ENCODE assay signal across 8 mouse cellular contexts in the genomic region with DNA sequence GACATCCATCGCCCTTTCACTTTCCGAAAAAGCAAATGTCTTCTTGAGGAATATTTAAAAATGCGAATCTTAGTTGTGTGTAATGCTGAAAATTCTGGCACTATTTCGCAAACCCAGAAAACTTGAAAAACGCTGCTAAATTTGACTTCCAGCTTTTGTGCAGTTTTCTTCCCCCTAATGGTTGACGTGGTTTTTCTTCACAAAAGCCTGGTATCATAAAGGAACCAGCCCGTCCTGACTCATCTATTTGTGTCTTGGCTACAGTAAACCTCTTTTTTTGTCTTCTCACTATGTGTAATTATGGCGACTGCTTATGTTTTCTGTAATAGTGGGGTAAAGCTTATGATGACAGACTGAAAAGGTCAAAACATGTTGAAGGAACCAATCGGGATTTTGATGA. TPM values are rescaled to one million over a fixed set of nuclear protein-coding genes. Genes with fewer than 3 reads are reported as not detected.
A peak's percentile ranks its signal among the peaks of the same experiment; 100 is the strongest.
DNase-seq lines count a peak whose midpoint lies in the region; ATAC-seq and TF ChIP-seq lines count a peak whose summit lies in the region.

No protein-coding gene starts in this region.

- 10% methylated on average over 9 of the region's 9 CpGs for WGBS in heart, adult 2 months
- WGBS in hindbrain, embryonic 10.5 days: 29% methylated on average over 9 of the region's 9 CpGs
- WGBS in midbrain, embryonic 13.5 days: 21% methylated on average over 9 of the region's 9 CpGs

- 0 out of 2 replicates have a peak, but pooled peaks cover 1% of the 10 kb centered on the region for H3K79me2 ChIP-seq in heart, adult 2 months (replicated peaks; ENCODE audit: control insufficient read depth, insufficient read depth, low read length)

- H3K36me3 ChIP-seq in heart, adult 2 months (ENCODE audit: control insufficient read depth, insufficient read depth, low read length): peaks cover 2% of the 10 kb centered on the region
- H3K36me3 ChIP-seq in hindbrain, embryonic 10.5 days: no peaks in the 10 kb centered on the region
- H3K36me3 ChIP-seq in midbrain, embryonic 13.5 days: no peaks in the 10 kb centered on the region

- no peak for ATAC-seq in midbrain, embryonic 13.5 days

- TF ChIP-seq EP300 in heart, adult 2 months (IDR thresholded peaks at IDR 0.05; ENCODE audit: insufficient read depth, low read depth, low read length): no peak

- no peak for TF ChIP-seq CTCF in heart, adult 2 months (IDR thresholded peaks at IDR 0.05)

- no peak for TF ChIP-seq POLR2A in heart, adult 2 months (IDR thresholded peaks at IDR 0.05; ENCODE audit: insufficient read depth, low read depth, low read length)

- H3K4me1 ChIP-seq in heart, adult 2 months (ENCODE audit: control insufficient read depth, insufficient read depth, low read length): no peaks in the 10 kb centered on the region; the same call in 1 of the 2 replicates
- H3K4me1 ChIP-seq in hindbrain, embryonic 10.5 days (replicated peaks): peaks cover 41% of the 10 kb centered on the region
- peaks cover 37% of the 10 kb centered on the region for H3K4me1 ChIP-seq in midbrain, embryonic 13.5 days (replicated peaks)

- peak overlapping the region; percentile 88 for H3K4me3 ChIP-seq in heart, adult 2 months
- peak overlapping the region; percentile 77 for H3K4me3 ChIP-seq in hindbrain, embryonic 10.5 days
- peak overlapping the region; percentile 69 for H3K4me3 ChIP-seq in midbrain, embryonic 13.5 days (replicated peaks)

- DNase-seq in heart, adult 2 months: no peak
- DNase-seq in heart, postnatal 25 days (ENCODE audit: low spot score): no peak
- peak; percentile 55 for DNase-seq in Muller cell, postnatal 12 days (ENCODE audit: inconsistent ontology term)
- DNase-seq in hindbrain, embryonic 10.5 days (ENCODE audit: low spot score): no peak
- DNase-seq in urinary bladder, postnatal 14 days (ENCODE audit: low spot score): no peak
- DNase-seq in layer of hippocampus, adult 9-10 months (ENCODE audit: low spot score): no peak
- DNase-seq in kidney, adult 11 months: no peak

- H3K27me3 ChIP-seq in heart, adult 2 months (ENCODE audit: control insufficient read depth, insufficient read depth, low read length): no peaks in the 10 kb centered on the region
- H3K27me3 ChIP-seq in hindbrain, embryonic 10.5 days (ENCODE audit: insufficient read depth, poor library complexity, severe bottlenecking): no peaks in the 10 kb centered on the region
- no peaks in the 10 kb centered on the region for H3K27me3 ChIP-seq in midbrain, embryonic 13.5 days

- no peak overlapping the region for H3K9ac ChIP-seq in heart, adult 2 months (ENCODE audit: low read depth, low read length)
- H3K9ac ChIP-seq in midbrain, embryonic 13.5 days (replicated peaks): peak overlapping the region; percentile 96

- H3K27ac ChIP-seq in heart, adult 2 months: peak overlapping the region; percentile 99
- peak overlapping the region; percentile 99 for H3K27ac ChIP-seq in hindbrain, embryonic 10.5 days
- H3K27ac ChIP-seq in midbrain, embryonic 13.5 days: peak overlapping the region; percentile 100

- no peaks in the 10 kb centered on the region for H3K9me3 ChIP-seq in hindbrain, embryonic 10.5 days
- H3K9me3 ChIP-seq in midbrain, embryonic 13.5 days: no peaks in the 10 kb centered on the region

- intact Hi-C loops in heart, adult 2 months (cut with DNase I): no loop called here
- intact Hi-C loops in heart, postnatal 25 days (cut with DNase I): no loop called here

- peak overlapping the region; percentile 99 for H3K4me2 ChIP-seq in midbrain, embryonic 13.5 days (replicated peaks)

RNA-seq across cellular contexts. Expression of a gene that starts 8.9 kb away (rescaled TPM):
- 10 to 100 TPM; 28.0 to 28.9 TPM for total RNA-seq in heart, adult 2 months (2021)
- polyA plus RNA-seq in heart, adult 2 months (2012; rRNA removed): 10.7 and 11.5 TPM in 2 replicates
- total RNA-seq in heart, postnatal 25 days (2021): 10 to 100 TPM; 27.3 to 29.7 TPM
- polyA plus RNA-seq in hindbrain, embryonic 10.5 days (2016; fragmentation: Nextera tagmentation; extraction: Ambion mirVana): 12.8 and 14.2 TPM in 2 replicates
- 18.3 and 20.5 TPM in 2 replicates for polyA plus RNA-seq in midbrain, embryonic 13.5 days (2015; fragmentation: Nextera tagmentation; extraction: Ambion mirVana)

RNA-seq across cellular contexts. Expression of a gene that starts 58.6 kb away (rescaled TPM):
- 100 to 1,000 TPM; 236 to 263 TPM for total RNA-seq in heart, adult 2 months (2021)
- 297 and 303 TPM in 2 replicates for polyA plus RNA-seq in heart, adult 2 months (2012; rRNA removed)
- total RNA-seq in heart, postnatal 25 days (2021): 100 to 1,000 TPM; 298 to 316 TPM
- polyA plus RNA-seq in hindbrain, embryonic 10.5 days (2016; fragmentation: Nextera tagmentation; extraction: Ambion mirVana): 33.7 and 34.4 TPM in 2 replicates
- 24.0 and 24.7 TPM in 2 replicates for polyA plus RNA-seq in midbrain, embryonic 13.5 days (2015; fragmentation: Nextera tagmentation; extraction: Ambion mirVana)
